Mouse (Mus musculus): ENCODE measurements around the gene Nt5dc2. TPM values are rescaled to one million over a fixed set of nuclear protein-coding genes. Genes with fewer than 3 reads are reported as not detected.

The Nt5dc2 gene
- 9.0 and 13.0 TPM in 2 replicates for polyA plus RNA-seq (2012; rRNA removed)

- 4% methylated on average over 63 of the region's 63 CpGs for WGBS
These were observed at the start of gene Nt5dc2 for GRCm38 (mm10) chr14:31130236-31131220. Nt5dc2 (plus strand) TSS chr14:31131053.

GRCm38 (mm10) chr14:31081147-31081546 is 49.7 kb upstream of the Nt5dc2 start:
- Histone ChIP-seq H3K4me1 (ENCODE audit: control insufficient read depth, insufficient read depth, insufficient read length, low read length) (no peaks in the 10 kb centered on the region), H3K4me3 (ENCODE audit: low read depth, low read length) (no peak overlapping the region), H3K36me3 (ENCODE audit: control insufficient read depth, insufficient read depth, low read length) (peaks cover 38% of the 10 kb centered on the region), H3K27ac (ENCODE audit: insufficient read depth, low read depth, low read length) (no peak overlapping the region), H3K27me3 (ENCODE audit: control insufficient read depth, insufficient read depth, low read length) (no peaks in the 10 kb centered on the region)
- TF ChIP-seq POLR2A (IDR thresholded peaks at IDR 0.05; ENCODE audit: low read depth, low read length) (no peak), CTCF (IDR thresholded peaks at IDR 0.05; ENCODE audit: extremely low read depth, insufficient read length, insufficient replicate concordance, low read depth, low read length) (no peak)

More at GRCm38 (mm10) chr14:31130236-31131220, at the start of gene Nt5dc2:
- H3K27me3 ChIP-seq (ENCODE audit: control insufficient read depth, insufficient read depth, low read length) = peaks cover 3% of the 10 kb centered on the region
- H3K4me1 ChIP-seq (ENCODE audit: control insufficient read depth, insufficient read depth, insufficient read length, low read length) = peaks cover 11% of the 10 kb centered on the region
- H3K36me3 ChIP-seq (ENCODE audit: control insufficient read depth, insufficient read depth, low read length) = no peaks in the 10 kb centered on the region
- H3K4me3 ChIP-seq (ENCODE audit: low read depth, low read length) = peak within 1 kb of the TSS; percentile 73
- no peak for TF ChIP-seq POLR2A (IDR thresholded peaks at IDR 0.05; ENCODE audit: low read depth, low read length)
- no peak for TF ChIP-seq CTCF (IDR thresholded peaks at IDR 0.05; ENCODE audit: extremely low read depth, insufficient read length, insufficient replicate concordance, low read depth, low read length)
- H3K27ac ChIP-seq (ENCODE audit: insufficient read depth, low read depth, low read length) = no peak within 1 kb of the TSS

- H3K27ac ChIP-seq (ENCODE audit: insufficient read depth, low read depth, low read length) = no peak overlapping the region
- H3K27me3 ChIP-seq (ENCODE audit: control insufficient read depth, insufficient read depth, low read length) = no peaks in the 10 kb centered on the region
- WGBS = 73% methylated on average over 6 of the region's 6 CpGs
- H3K36me3 ChIP-seq (ENCODE audit: control insufficient read depth, insufficient read depth, low read length) = peaks cover 40% of the 10 kb centered on the region
- peak; percentile 34; the same call in 1 of the 2 replicates for TF ChIP-seq CTCF (IDR thresholded peaks at IDR 0.05; ENCODE audit: extremely low read depth, insufficient read length, insufficient replicate concordance, low read depth, low read length)
- no peak for TF ChIP-seq POLR2A (IDR thresholded peaks at IDR 0.05; ENCODE audit: low read depth, low read length)
- H3K4me3 ChIP-seq (ENCODE audit: low read depth, low read length) = no peak overlapping the region
- H3K4me1 ChIP-seq (ENCODE audit: control insufficient read depth, insufficient read depth, insufficient read length, low read length) = no peaks in the 10 kb centered on the region
These were observed 43.4 kb upstream of the Nt5dc2 start for GRCm38 (mm10) chr14:31087433-31087832.

- no peaks in the 10 kb centered on the region for H3K4me1 ChIP-seq (ENCODE audit: control insufficient read depth, insufficient read depth, insufficient read length, low read length)
- TF ChIP-seq CTCF (IDR thresholded peaks at IDR 0.05; ENCODE audit: extremely low read depth, insufficient read length, insufficient replicate concordance, low read depth, low read length) (no peak), POLR2A (IDR thresholded peaks at IDR 0.05; ENCODE audit: low read depth, low read length) (no peak)
- H3K27me3 ChIP-seq (ENCODE audit: control insufficient read depth, insufficient read depth, low read length) = no peaks in the 10 kb centered on the region
- no peak overlapping the region for H3K27ac ChIP-seq (ENCODE audit: insufficient read depth, low read depth, low read length)
- WGBS = 83% methylated on average over 2 of the region's 2 CpGs
- H3K36me3 ChIP-seq (ENCODE audit: control insufficient read depth, insufficient read depth, low read length) = peaks cover 36% of the 10 kb centered on the region
- no peak overlapping the region for H3K4me3 ChIP-seq (ENCODE audit: low read depth, low read length)
These were observed 42.3 kb upstream of the Nt5dc2 start for GRCm38 (mm10) chr14:31088515-31088914.

- Histone ChIP-seq H3K27ac (ENCODE audit: insufficient read depth, low read depth, low read length) (no peak overlapping the region), H3K4me1 (ENCODE audit: control insufficient read depth, insufficient read depth, insufficient read length, low read length) (no peaks in the 10 kb centered on the region), H3K4me3 (ENCODE audit: low read depth, low read length) (no peak overlapping the region), H3K27me3 (ENCODE audit: control insufficient read depth, insufficient read depth, low read length) (no peaks in the 10 kb centered on the region), H3K36me3 (ENCODE audit: control insufficient read depth, insufficient read depth, low read length) (peaks cover 32% of the 10 kb centered on the region)
- TF ChIP-seq POLR2A (IDR thresholded peaks at IDR 0.05; ENCODE audit: low read depth, low read length) (no peak), CTCF (IDR thresholded peaks at IDR 0.05; ENCODE audit: extremely low read depth, insufficient read length, insufficient replicate concordance, low read depth, low read length) (no peak)
- WGBS = 41% methylated on average over 1 of the region's 1 CpGs
These were observed 40.9 kb upstream of the Nt5dc2 start for GRCm38 (mm10) chr14:31089918-31090317.

- Histone ChIP-seq H3K4me1 (ENCODE audit: control insufficient read depth, insufficient read depth, insufficient read length, low read length) (no peaks in the 10 kb centered on the region), H3K36me3 (ENCODE audit: control insufficient read depth, insufficient read depth, low read length) (peaks cover 42% of the 10 kb centered on the region), H3K27me3 (ENCODE audit: control insufficient read depth, insufficient read depth, low read length) (no peaks in the 10 kb centered on the region), H3K4me3 (ENCODE audit: low read depth, low read length) (no peak overlapping the region), H3K27ac (ENCODE audit: insufficient read depth, low read depth, low read length) (no peak overlapping the region)
- WGBS = 76% methylated on average over 2 of the region's 2 CpGs
- no peak for TF ChIP-seq CTCF (IDR thresholded peaks at IDR 0.05; ENCODE audit: extremely low read depth, insufficient read length, insufficient replicate concordance, low read depth, low read length)
- no peak for TF ChIP-seq POLR2A (IDR thresholded peaks at IDR 0.05; ENCODE audit: low read depth, low read length)
These were observed 25.7 kb upstream of the Nt5dc2 start for GRCm38 (mm10) chr14:31105156-31105555.

GRCm38 (mm10) chr14:31110613-31111012 is 20.2 kb upstream of the Nt5dc2 start:
- no peak overlapping the region for H3K27ac ChIP-seq (ENCODE audit: insufficient read depth, low read depth, low read length)
- WGBS = 32% methylated on average over 3 of the region's 3 CpGs
- H3K36me3 ChIP-seq (ENCODE audit: control insufficient read depth, insufficient read depth, low read length) = peaks cover 51% of the 10 kb centered on the region
- TF ChIP-seq POLR2A (IDR thresholded peaks at IDR 0.05; ENCODE audit: low read depth, low read length) = no peak
- no peak for TF ChIP-seq CTCF (IDR thresholded peaks at IDR 0.05; ENCODE audit: extremely low read depth, insufficient read length, insufficient replicate concordance, low read depth, low read length)
- H3K27me3 ChIP-seq (ENCODE audit: control insufficient read depth, insufficient read depth, low read length) = no peaks in the 10 kb centered on the region
- no peak overlapping the region for H3K4me3 ChIP-seq (ENCODE audit: low read depth, low read length)
- H3K4me1 ChIP-seq (ENCODE audit: control insufficient read depth, insufficient read depth, insufficient read length, low read length) = no peaks in the 10 kb centered on the region; the same call in 1 of the 2 replicates
